25 mouse cellular contexts compared by ENCODE assay signal in the genomic region with DNA sequence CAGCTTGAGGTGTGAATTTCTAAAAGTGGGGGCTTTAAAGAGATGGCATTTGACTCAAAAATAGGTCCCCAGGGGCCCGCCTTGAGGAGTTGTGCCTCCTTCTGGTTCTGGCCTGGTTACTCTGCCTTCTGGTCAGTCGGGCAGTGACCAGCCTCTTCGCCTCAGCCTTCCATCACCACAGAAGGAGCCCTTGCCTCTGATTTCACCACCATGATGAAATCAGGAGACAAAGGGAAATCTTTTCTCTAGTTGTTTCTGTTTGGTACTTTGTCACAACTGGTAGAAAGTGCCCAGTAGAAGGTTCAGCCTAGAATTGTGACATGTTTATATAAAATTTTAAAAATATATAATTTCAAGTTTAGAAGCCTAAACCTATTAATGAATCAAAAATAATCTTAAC.
"Had no signal": no experiment of that assay in that cellular context is flagged by ENCODE, and none has a peak within 500 bp of the region (broad histone marks: within the 10 kb centered on the region; RNA-seq: fewer than 3 reads in every experiment).

No protein-coding gene starts in this region.

- H3K27me3 ChIP-seq: embryonic facial prominence, embryonic 12.5 days; embryonic facial prominence, embryonic 13.5 days; embryonic facial prominence, embryonic 15.5 days; forebrain, embryonic 12.5 days; forebrain, embryonic 13.5 days; forebrain, embryonic 15.5 days had no signal

- H3K4me2 ChIP-seq: embryonic facial prominence, embryonic 12.5 days; embryonic facial prominence, embryonic 13.5 days; embryonic facial prominence, embryonic 15.5 days; forebrain, embryonic 12.5 days; forebrain, embryonic 13.5 days; forebrain, embryonic 15.5 days had no signal

- DNase-seq: cerebellum, adult 9-10 months; cerebellum, adult 9-11 months; cerebellum, postnatal 10 days; cerebellum, postnatal 14 days; cerebellum, postnatal 25 days; cerebellum, postnatal 36 days; embryo, embryonic 11 days; forebrain, postnatal 0 days; gastrocnemius, adult 2 months; gastrocnemius, postnatal 10 days; gastrocnemius, postnatal 14 days; gastrocnemius, postnatal 25 days; gastrocnemius, postnatal 36 days; heart, adult 11 months; heart, adult 18-20 months; heart, adult 2 months had no signal

- H3K4me3 ChIP-seq: embryonic facial prominence, embryonic 10.5 days; embryonic facial prominence, embryonic 12.5 days; embryonic facial prominence, embryonic 13.5 days; embryonic facial prominence, embryonic 15.5 days; erythroblast, embryonic 14.5 days; forebrain, embryonic 10.5 days; forebrain, embryonic 12.5 days; forebrain, embryonic 13.5 days; forebrain, embryonic 15.5 days; gastrocnemius, adult 2 months; heart, adult 2 months had no signal

- H3K36me3 ChIP-seq: embryonic facial prominence, embryonic 10.5 days; embryonic facial prominence, embryonic 12.5 days; embryonic facial prominence, embryonic 13.5 days; embryonic facial prominence, embryonic 15.5 days; forebrain, embryonic 10.5 days; forebrain, embryonic 12.5 days; forebrain, embryonic 15.5 days had no signal
